ENCODE assay signal across 24 mouse cellular contexts in the genomic region with DNA sequence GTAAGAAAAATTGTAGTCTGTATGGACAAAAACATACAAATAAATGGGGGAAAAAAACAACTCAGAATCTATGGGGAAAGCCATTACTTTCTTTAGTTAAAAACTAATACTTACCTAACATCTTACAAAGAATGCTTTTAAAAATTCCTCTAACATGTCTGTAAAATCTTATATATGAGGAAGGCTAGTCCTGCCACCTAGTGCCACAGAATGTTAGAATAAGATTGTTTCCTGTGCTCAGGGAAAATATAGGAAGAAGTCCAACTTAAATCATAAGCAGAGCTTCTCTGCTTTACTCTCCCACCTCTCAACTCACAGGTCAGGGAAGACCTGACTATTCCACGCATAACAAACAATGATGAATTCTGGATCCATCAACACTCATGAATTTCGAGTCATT. TPM values are rescaled to one million over a fixed set of nuclear protein-coding genes. Genes with fewer than 3 reads are reported as not detected.
DNase-seq lines count a peak whose midpoint lies in the region; ATAC-seq and TF ChIP-seq lines count a peak whose summit lies in the region.
"Had no signal": no experiment of that assay in that cellular context is flagged by ENCODE, and none has a peak within 500 bp of the region (broad histone marks: within the 10 kb centered on the region; RNA-seq: fewer than 3 reads in every experiment).

No protein-coding gene starts in this region.

- H3K27ac ChIP-seq in heart, postnatal 0 days (ENCODE audit: low read depth): no peak overlapping the region
- no peak overlapping the region for H3K27ac ChIP-seq in heart, embryonic 11.5 days (ENCODE audit: low read depth, low read length)
- no peak overlapping the region for H3K27ac ChIP-seq in limb, embryonic 14.5 days (replicated peaks; ENCODE audit: low read depth, low read length)
- no peak overlapping the region for H3K27ac ChIP-seq in limb, embryonic 10.5 days
- no peak overlapping the region for H3K27ac ChIP-seq in stomach, postnatal 0 days (replicated peaks)
- H3K27ac ChIP-seq: hindbrain, embryonic 13.5 days; midbrain, embryonic 12.5 days; neural tube, embryonic 12.5 days had no signal

- no peak overlapping the region for H3K9ac ChIP-seq in heart, postnatal 0 days (replicated peaks; ENCODE audit: low read depth, low read length)
- H3K9ac ChIP-seq in heart, embryonic 11.5 days (ENCODE audit: low read depth, low read length): no peak overlapping the region
- H3K9ac ChIP-seq in limb, embryonic 14.5 days (ENCODE audit: low read depth, low read length, severe bottlenecking): no peak overlapping the region
- H3K9ac ChIP-seq in stomach, postnatal 0 days (ENCODE audit: low read length): no peak overlapping the region
- H3K9ac ChIP-seq: heart, embryonic 12.5 days; hindbrain, embryonic 13.5 days; midbrain, embryonic 12.5 days; neural tube, embryonic 12.5 days had no signal

- no peak for TF ChIP-seq EP300 in heart, postnatal 0 days (IDR thresholded peaks at IDR 0.05; ENCODE audit: low read depth)
- TF ChIP-seq EP300 in stomach, postnatal 0 days (optimal IDR thresholded peaks at IDR 0.05): no peak

- no peak for TF ChIP-seq POLR2A in limb, embryonic 14.5 days (IDR thresholded peaks at IDR 0.05; ENCODE audit: borderline replicate concordance, extremely low read depth, insufficient read depth, insufficient read length)

- H3K36me3 ChIP-seq in heart, postnatal 0 days (replicated peaks; ENCODE audit: control insufficient read depth, insufficient read depth, low read length): peaks cover 29% of the 10 kb centered on the region
- peaks cover 6% of the 10 kb centered on the region for H3K36me3 ChIP-seq in heart, embryonic 11.5 days (ENCODE audit: control insufficient read depth, insufficient read depth, low read length)
- peaks cover 20% of the 10 kb centered on the region for H3K36me3 ChIP-seq in limb, embryonic 14.5 days (ENCODE audit: control insufficient read depth, insufficient read depth, low read length)
- peaks cover 83% of the 10 kb centered on the region for H3K36me3 ChIP-seq in limb, embryonic 10.5 days
- H3K36me3 ChIP-seq in stomach, postnatal 0 days (ENCODE audit: control insufficient read depth, insufficient read depth, low read length): 0 out of 2 replicates have a peak, but pooled peaks cover 2% of the 10 kb centered on the region

- H3K27me3 ChIP-seq in heart, postnatal 0 days (ENCODE audit: control insufficient read depth, insufficient read depth, low read length): no peaks in the 10 kb centered on the region
- H3K27me3 ChIP-seq in heart, embryonic 11.5 days (ENCODE audit: control insufficient read depth, insufficient read depth, low read length): no peaks in the 10 kb centered on the region
- no peaks in the 10 kb centered on the region for H3K27me3 ChIP-seq in limb, embryonic 14.5 days (ENCODE audit: control insufficient read depth, insufficient read depth, low read length)
- no peaks in the 10 kb centered on the region for H3K27me3 ChIP-seq in limb, embryonic 10.5 days (ENCODE audit: low read depth, poor library complexity, severe bottlenecking)
- H3K27me3 ChIP-seq in stomach, postnatal 0 days (ENCODE audit: control insufficient read depth, insufficient read depth, low read length): no peaks in the 10 kb centered on the region
- H3K27me3 ChIP-seq: heart, embryonic 12.5 days; hindbrain, embryonic 13.5 days; midbrain, embryonic 12.5 days; neural tube, embryonic 12.5 days had no signal

- ATAC-seq in heart, postnatal 0 days (ENCODE audit: insufficient read depth, low read depth): no peak
- no peak for ATAC-seq in heart, embryonic 11.5 days (replicated peaks; ENCODE audit: insufficient number of reproducible peaks, low FRiP score, low TSS enrichment)
- ATAC-seq in limb, embryonic 14.5 days (ENCODE audit: low FRiP score, low read depth): no peak
- ATAC-seq in stomach, postnatal 0 days (ENCODE audit: low FRiP score, low TSS enrichment): no peak
- ATAC-seq: inflammation-experienced regulatory T-cells, adult 6 months had no signal

- no peak overlapping the region for H3K4me3 ChIP-seq in heart, postnatal 0 days (ENCODE audit: low read depth, low read length)
- no peak overlapping the region for H3K4me3 ChIP-seq in heart, embryonic 11.5 days (ENCODE audit: low read depth, low read length)
- H3K4me3 ChIP-seq in limb, embryonic 14.5 days (replicated peaks; ENCODE audit: low read length): no peak overlapping the region
- H3K4me3 ChIP-seq in limb, embryonic 10.5 days: no peak overlapping the region
- H3K4me3 ChIP-seq in stomach, postnatal 0 days (ENCODE audit: low read depth, low read length): no peak overlapping the region
- H3K4me3 ChIP-seq: heart, embryonic 12.5 days; hindbrain, embryonic 13.5 days; midbrain, embryonic 12.5 days; neural tube, embryonic 12.5 days had no signal

- no peak overlapping the region for H3K4me2 ChIP-seq in heart, postnatal 0 days (ENCODE audit: low read depth, low read length)
- no peak overlapping the region for H3K4me2 ChIP-seq in heart, embryonic 11.5 days
- H3K4me2 ChIP-seq in limb, embryonic 14.5 days (replicated peaks; ENCODE audit: low read depth, low read length, severe bottlenecking): no peak overlapping the region
- H3K4me2 ChIP-seq in stomach, postnatal 0 days (replicated peaks; ENCODE audit: low read depth): no peak overlapping the region
- H3K4me2 ChIP-seq: heart, embryonic 12.5 days; hindbrain, embryonic 13.5 days; midbrain, embryonic 12.5 days; neural tube, embryonic 12.5 days had no signal

- no peaks in the 10 kb centered on the region for H3K4me1 ChIP-seq in heart, postnatal 0 days (ENCODE audit: control insufficient read depth, insufficient read depth)
- H3K4me1 ChIP-seq in heart, embryonic 11.5 days (ENCODE audit: control insufficient read depth, insufficient read depth, low read length): no peaks in the 10 kb centered on the region
- no peaks in the 10 kb centered on the region for H3K4me1 ChIP-seq in limb, embryonic 14.5 days (ENCODE audit: control insufficient read depth, insufficient read depth, low read length)
- no peaks in the 10 kb centered on the region for H3K4me1 ChIP-seq in limb, embryonic 10.5 days
- no peaks in the 10 kb centered on the region for H3K4me1 ChIP-seq in stomach, postnatal 0 days (replicated peaks; ENCODE audit: control insufficient read depth, insufficient read depth)
- H3K4me1 ChIP-seq: heart, embryonic 12.5 days; hindbrain, embryonic 13.5 days; midbrain, embryonic 12.5 days; neural tube, embryonic 12.5 days had no signal

- no peak for DNase-seq in heart, postnatal 0 days (ENCODE audit: low spot score)
- peak; percentile 41 for DNase-seq in limb, embryonic 14.5 days (ENCODE audit: low spot score)
- DNase-seq in limb, embryonic 10.5 days (ENCODE audit: low spot score): no peak
- DNase-seq in NIH3T3 (ENCODE audit: low read depth): peak; percentile 55
- no peak for DNase-seq in stomach, postnatal 0 days (ENCODE audit: low spot score)
- no peak for DNase-seq in frontal cortex, postnatal 14 days (ENCODE audit: low spot score in 2 of 2)
- DNase-seq: adrenal gland, adult 2 months; cerebellum, adult 11-12 months; cerebellum, postnatal 10 days; kidney, adult 9 months; kidney, postnatal 25 days; layer of hippocampus, adult 9-11 months; left cerebral cortex, postnatal 4 days; lung, postnatal 14 days; retina, postnatal 1 day; right cerebral cortex, postnatal 25 days; spleen, adult 18-20 months had no signal

- H3K9me3 ChIP-seq in heart, postnatal 0 days (replicated peaks; ENCODE audit: control insufficient read depth, low read length): no peaks in the 10 kb centered on the region
- no peaks in the 10 kb centered on the region for H3K9me3 ChIP-seq in heart, embryonic 11.5 days (replicated peaks; ENCODE audit: control insufficient read depth, low read length)
- no peaks in the 10 kb centered on the region for H3K9me3 ChIP-seq in limb, embryonic 14.5 days (ENCODE audit: control insufficient read depth, low read length)
- no peaks in the 10 kb centered on the region for H3K9me3 ChIP-seq in limb, embryonic 10.5 days (replicated peaks)
- H3K9me3 ChIP-seq in stomach, postnatal 0 days (ENCODE audit: control insufficient read depth, low read length): no peaks in the 10 kb centered on the region
- H3K9me3 ChIP-seq: heart, embryonic 12.5 days; hindbrain, embryonic 13.5 days; midbrain, embryonic 12.5 days; neural tube, embryonic 12.5 days had no signal

- WGBS in heart, postnatal 0 days: 83% methylated on average over 2 of the region's 2 CpGs
- 85% methylated on average over 2 of the region's 2 CpGs for WGBS in heart, embryonic 11.5 days (ENCODE audit: insufficient replicate concordance)
- 91% methylated on average over 2 of the region's 2 CpGs for WGBS in limb, embryonic 14.5 days
- 88% methylated on average over 2 of the region's 2 CpGs for WGBS in limb, embryonic 10.5 days
- 79% methylated on average over 2 of the region's 2 CpGs for WGBS in stomach, postnatal 0 days

- TF ChIP-seq CTCF in heart, postnatal 0 days (IDR thresholded peaks at IDR 0.05; ENCODE audit: low read depth): peak; percentile 29; the same call in 1 of the 2 replicates
- TF ChIP-seq CTCF in stomach, postnatal 0 days (IDR thresholded peaks at IDR 0.05; ENCODE audit: low read depth): peak; percentile 65

RNA-seq across cellular contexts. Expression of a gene that starts 47.5 kb away (rescaled TPM):
- 1.4 and 4.1 TPM in 2 replicates for total RNA-seq in heart, postnatal 0 days (2014; rRNA removed; ENCODE audit: low replicate concordance)
- polyA plus RNA-seq in heart, postnatal 0 days (2015; fragmentation: Nextera tagmentation; extraction: Ambion mirVana): 2.2 TPM in 2 replicates
- 2.6 and 3.0 TPM in 2 replicates for polyA plus RNA-seq in heart, embryonic 11.5 days (2014; fragmentation: Nextera tagmentation; extraction: Ambion mirVana)
- 92.9 and 117 TPM in 2 replicates for polyA plus RNA-seq in limb, embryonic 14.5 days (2012; rRNA removed)
- polyA plus RNA-seq in limb, embryonic 14.5 days (2014; fragmentation: Nextera tagmentation; extraction: Ambion mirVana): 92.4 and 95.5 TPM in 2 replicates
- 1.7 and 2.4 TPM in 2 replicates for polyA plus RNA-seq in limb, embryonic 10.5 days (2016; fragmentation: Nextera tagmentation; extraction: Ambion mirVana)
- polyA plus RNA-seq in stomach, postnatal 0 days (2015; fragmentation: Nextera tagmentation; extraction: Ambion mirVana): 7.6 and 8.0 TPM in 2 replicates
- total RNA-seq: granulocyte monocyte progenitor cell, adult 5-6 weeks had no signal

RNA-seq across cellular contexts. Expression of a gene that starts 53.5 kb away (rescaled TPM):
- total RNA-seq in heart, postnatal 0 days (2014; rRNA removed; ENCODE audit: low replicate concordance): 24.5 and 48.0 TPM in 2 replicates
- polyA plus RNA-seq in heart, postnatal 0 days (2015; fragmentation: Nextera tagmentation; extraction: Ambion mirVana): 34.3 and 40.0 TPM in 2 replicates
- 42.6 and 44.1 TPM in 2 replicates for polyA plus RNA-seq in heart, embryonic 11.5 days (2014; fragmentation: Nextera tagmentation; extraction: Ambion mirVana)
- 20.9 and 33.6 TPM in 2 replicates for polyA plus RNA-seq in limb, embryonic 14.5 days (2012; rRNA removed)
- 63.7 and 73.8 TPM in 2 replicates for polyA plus RNA-seq in limb, embryonic 14.5 days (2014; fragmentation: Nextera tagmentation; extraction: Ambion mirVana)
- 100 and 104 TPM in 2 replicates for polyA plus RNA-seq in limb, embryonic 10.5 days (2016; fragmentation: Nextera tagmentation; extraction: Ambion mirVana)
- polyA plus RNA-seq in stomach, postnatal 0 days (2015; fragmentation: Nextera tagmentation; extraction: Ambion mirVana): 38.7 and 41.3 TPM in 2 replicates

Comparison
In these comparisons a context has a peak if more than half of its experiments do, and no peak if none do; other contexts are left out.
1. DNase-seq: peak in limb, embryonic 14.5 days (single experiment) and NIH3T3 (single experiment); none in heart, postnatal 0 days (single experiment), limb, embryonic 10.5 days (single experiment), stomach, postnatal 0 days (single experiment) and frontal cortex, postnatal 14 days (0 of 2).
2. RNA of a gene that starts 47.5 kb away (polyA plus RNA-seq): 92.4 to 117 TPM in limb, embryonic 14.5 days; 7.6 to 8.0 TPM in stomach, postnatal 0 days, 2.6 to 3.0 TPM in heart, embryonic 11.5 days, 1.7 to 2.4 TPM in limb, embryonic 10.5 days and 2.2 TPM in heart, postnatal 0 days; every median in the first group is over 10 times any median in the second.